Mouse (Mus musculus): Measurements from ENCODE around the gene Ugt1a2. TPM values are rescaled to one million over a fixed set of nuclear protein-coding genes. Genes with fewer than 3 reads are reported as not detected.

Ugt1a2 gene
- total and polyA plus RNA-seq, 3 experiments: not detected

DNA sequence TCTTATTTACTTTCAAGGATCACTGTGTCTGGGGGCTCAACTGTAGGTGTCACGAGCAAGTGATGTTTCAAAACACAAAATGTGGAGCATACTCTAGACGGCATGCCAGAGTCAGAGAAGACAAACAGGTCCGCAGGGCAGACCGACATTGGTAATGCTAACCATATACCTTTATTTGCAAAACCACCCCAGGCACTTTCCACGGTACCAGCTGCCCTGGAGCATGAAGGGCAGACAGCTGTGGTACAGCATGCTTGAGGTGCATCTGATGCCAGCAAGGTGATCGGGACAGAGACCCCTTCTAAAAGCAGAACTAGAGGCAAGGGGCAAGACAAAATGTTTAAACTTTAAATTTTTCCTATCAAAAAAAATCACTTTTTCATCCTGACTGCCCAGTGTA is 62.6 kb downstream of the Ugt1a2 start:
- no peaks in the 10 kb centered on the region for H3K36me3 ChIP-seq (ENCODE audit: control insufficient read depth, insufficient read depth, low read length)
- 77% methylated on average over 6 of the region's 6 CpGs for WGBS
- no peak overlapping the region for H3K4me3 ChIP-seq

DNA sequence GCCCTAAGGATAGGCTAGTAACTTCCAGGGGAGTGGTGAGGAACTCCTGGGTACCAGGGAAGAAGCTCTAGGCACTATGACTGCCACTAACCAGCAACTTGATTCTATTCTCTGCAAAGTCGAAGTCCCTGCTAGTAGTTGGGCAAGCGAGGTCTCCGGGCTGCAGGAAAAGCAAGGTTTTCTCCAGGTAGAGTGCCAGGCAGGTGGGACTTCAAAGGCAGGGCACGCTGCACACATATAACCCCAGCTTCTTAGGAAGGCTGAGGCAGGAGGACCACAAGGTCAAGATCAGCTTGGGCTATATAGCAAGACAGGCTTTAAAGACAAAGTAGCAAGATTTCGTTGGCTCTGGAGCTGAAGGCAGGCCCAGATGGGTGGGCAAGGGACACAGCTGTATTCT is 63.4 kb downstream of the Ugt1a2 start:
- intact Hi-C loops (cut with DNase I): loop anchor here (1.0 kb wide), 1 partner anchor 13 kb away; no protein-coding TSS in a partner anchor
- Histone ChIP-seq H3K4me1 (ENCODE audit: control insufficient read depth, insufficient read depth, low read length) (peaks cover 3% of the 10 kb centered on the region), H3K27me3 (ENCODE audit: control insufficient read depth, insufficient read depth, low read length) (no peaks in the 10 kb centered on the region), H3K9ac (ENCODE audit: low read depth, low read length) (no peak overlapping the region), H3K27ac (no peak overlapping the region), H3K4me3 (no peak overlapping the region), H3K79me2 (replicated peaks; ENCODE audit: control insufficient read depth, insufficient read depth, low read length) (no peaks in the 10 kb centered on the region), H3K36me3 (ENCODE audit: control insufficient read depth, insufficient read depth, low read length) (no peaks in the 10 kb centered on the region)
- 93% methylated on average over 5 of the region's 5 CpGs for WGBS
- no peak for TF ChIP-seq EP300 (IDR thresholded peaks at IDR 0.05; ENCODE audit: insufficient read depth, low read depth, low read length)
- no peak for TF ChIP-seq POLR2A (IDR thresholded peaks at IDR 0.05; ENCODE audit: insufficient read depth, low read depth, low read length)
- TF ChIP-seq CTCF (IDR thresholded peaks at IDR 0.05): no peak
- peak in 1 of 2 experiments; percentile 36 for DNase-seq

More for the DNA sequence above, 62.6 kb downstream of the Ugt1a2 start:
- intact Hi-C loops (cut with DNase I): no loop called here
- Histone ChIP-seq H3K79me2 (replicated peaks; ENCODE audit: control insufficient read depth, insufficient read depth, low read length) (no peaks in the 10 kb centered on the region), H3K9ac (ENCODE audit: low read depth, low read length) (no peak overlapping the region), H3K4me1 (ENCODE audit: control insufficient read depth, insufficient read depth, low read length) (peaks cover 3% of the 10 kb centered on the region), H3K27ac (no peak overlapping the region), H3K27me3 (ENCODE audit: control insufficient read depth, insufficient read depth, low read length) (no peaks in the 10 kb centered on the region)
- peak in 1 of 2 experiments; percentile 36 for DNase-seq
- TF ChIP-seq CTCF (IDR thresholded peaks at IDR 0.05) (no peak), POLR2A (IDR thresholded peaks at IDR 0.05; ENCODE audit: insufficient read depth, low read depth, low read length) (no peak), EP300 (IDR thresholded peaks at IDR 0.05; ENCODE audit: insufficient read depth, low read depth, low read length) (no peak)

DNA sequence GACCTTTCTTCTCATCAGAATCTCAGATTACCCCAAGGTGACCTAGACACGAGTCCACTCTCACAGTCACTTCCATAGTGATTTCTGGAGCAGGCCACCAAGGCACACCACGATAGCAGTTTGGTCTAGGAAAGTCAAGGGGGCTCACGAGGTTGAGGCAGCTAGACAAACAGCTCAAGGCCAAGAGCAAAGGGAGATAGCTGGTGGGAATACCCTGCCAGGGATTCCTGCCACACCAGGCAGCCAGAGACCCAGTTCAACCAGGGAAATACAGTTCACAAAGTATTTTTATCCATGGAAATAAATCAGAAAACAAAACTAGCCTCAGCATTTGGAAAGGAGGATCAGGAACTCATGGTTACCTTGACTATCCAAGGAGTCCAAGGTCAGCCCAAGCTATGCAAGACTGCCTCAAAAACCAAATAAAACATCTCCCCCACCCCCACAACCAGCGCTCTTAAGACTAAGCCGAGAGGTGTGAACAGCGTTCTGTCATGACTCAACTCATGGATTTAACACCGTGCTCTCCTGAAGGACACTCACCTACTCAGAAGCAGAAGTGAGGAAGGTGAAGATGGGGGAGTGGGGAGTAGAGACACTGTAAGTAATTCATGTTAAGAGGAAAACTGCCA is 64.0 kb downstream of the Ugt1a2 start:
- TF ChIP-seq CTCF (IDR thresholded peaks at IDR 0.05): no peak
- TF ChIP-seq EP300 (IDR thresholded peaks at IDR 0.05; ENCODE audit: insufficient read depth, low read depth, low read length): no peak
- no peak for TF ChIP-seq POLR2A (IDR thresholded peaks at IDR 0.05; ENCODE audit: insufficient read depth, low read depth, low read length)
- Histone ChIP-seq H3K4me3 (no peak overlapping the region), H3K27me3 (ENCODE audit: control insufficient read depth, insufficient read depth, low read length) (no peaks in the 10 kb centered on the region), H3K36me3 (ENCODE audit: control insufficient read depth, insufficient read depth, low read length) (no peaks in the 10 kb centered on the region), H3K9ac (ENCODE audit: low read depth, low read length) (no peak overlapping the region), H3K79me2 (replicated peaks; ENCODE audit: control insufficient read depth, insufficient read depth, low read length) (no peaks in the 10 kb centered on the region), H3K4me1 (ENCODE audit: control insufficient read depth, insufficient read depth, low read length) (no peaks in the 10 kb centered on the region), H3K27ac (no peak overlapping the region)
- intact Hi-C loops (cut with DNase I): loop anchor here (1.0 kb wide), 1 partner anchor 12 kb away; no protein-coding TSS in a partner anchor
- peak in 1 of 2 experiments; percentile 22 for DNase-seq
- 80% methylated on average over 7 of the region's 7 CpGs for WGBS

DNA sequence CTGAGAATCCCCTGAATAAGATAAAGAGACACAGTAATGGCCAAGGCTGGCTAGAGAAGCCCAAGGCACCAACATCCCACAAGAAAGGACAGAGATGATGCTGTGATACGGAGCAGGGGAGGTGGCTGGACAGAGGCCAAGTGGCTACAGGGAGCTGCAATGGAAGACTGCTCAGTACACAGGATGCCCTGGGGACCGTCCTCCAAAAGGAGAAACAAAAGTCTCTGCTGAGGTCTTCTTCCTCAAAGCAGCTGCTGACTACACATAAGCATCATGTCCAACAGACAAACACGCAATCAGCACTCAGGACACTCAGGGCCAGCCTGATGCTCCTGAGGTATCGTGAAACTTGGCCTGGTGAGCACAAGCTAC is 64.5 kb downstream of the Ugt1a2 start:
- 60% methylated on average over 4 of the region's 4 CpGs for WGBS
- DNase-seq: no peak
- H3K4me1 ChIP-seq (ENCODE audit: control insufficient read depth, insufficient read depth, low read length): no peaks in the 10 kb centered on the region
- no peak overlapping the region for H3K4me3 ChIP-seq
- no peaks in the 10 kb centered on the region for H3K27me3 ChIP-seq (ENCODE audit: control insufficient read depth, insufficient read depth, low read length)
- no peak overlapping the region for H3K9ac ChIP-seq (ENCODE audit: low read depth, low read length)
- H3K79me2 ChIP-seq (replicated peaks; ENCODE audit: control insufficient read depth, insufficient read depth, low read length): no peaks in the 10 kb centered on the region
- intact Hi-C loops (cut with DNase I): loop anchor here (1.0 kb wide), 1 partner anchor 11 kb away; no protein-coding TSS in a partner anchor
- no peak overlapping the region for H3K27ac ChIP-seq
- H3K36me3 ChIP-seq (ENCODE audit: control insufficient read depth, insufficient read depth, low read length): no peaks in the 10 kb centered on the region
- TF ChIP-seq CTCF (IDR thresholded peaks at IDR 0.05) (no peak), POLR2A (IDR thresholded peaks at IDR 0.05; ENCODE audit: insufficient read depth, low read depth, low read length) (no peak)

DNA sequence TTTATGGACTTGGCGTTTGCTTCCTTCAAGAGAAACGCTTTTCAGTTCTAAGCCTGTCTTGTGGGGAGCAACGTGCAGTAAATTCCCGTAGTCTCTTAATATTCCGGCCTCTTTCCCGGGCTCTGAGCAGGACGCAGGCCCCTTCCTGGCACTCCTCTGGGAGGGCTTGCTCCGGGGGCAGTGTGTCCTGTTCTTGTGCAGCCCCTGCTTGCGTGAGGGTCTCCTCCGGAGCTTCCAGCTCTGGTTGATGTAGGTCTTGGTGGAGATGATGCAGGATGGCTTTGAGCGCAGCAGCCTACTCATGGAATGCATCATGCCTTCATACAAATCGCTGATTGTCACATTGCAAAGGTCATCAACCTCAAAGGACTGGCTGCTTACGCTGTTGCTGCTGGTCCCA is 65.7 kb downstream of the Ugt1a2 start:
- TF ChIP-seq CTCF (IDR thresholded peaks at IDR 0.05) (no peak), EP300 (IDR thresholded peaks at IDR 0.05; ENCODE audit: insufficient read depth, low read depth, low read length) (no peak)
- Histone ChIP-seq H3K27me3 (ENCODE audit: control insufficient read depth, insufficient read depth, low read length) (no peaks in the 10 kb centered on the region), H3K4me1 (ENCODE audit: control insufficient read depth, insufficient read depth, low read length) (no peaks in the 10 kb centered on the region), H3K4me3 (no peak overlapping the region), H3K79me2 (replicated peaks; ENCODE audit: control insufficient read depth, insufficient read depth, low read length) (no peaks in the 10 kb centered on the region), H3K27ac (no peak overlapping the region), H3K36me3 (ENCODE audit: control insufficient read depth, insufficient read depth, low read length) (no peaks in the 10 kb centered on the region), H3K9ac (ENCODE audit: low read depth, low read length) (no peak overlapping the region)
- DNase-seq: peak in 1 of 2 experiments; percentile 32
- 87% methylated on average over 13 of the region's 13 CpGs for WGBS
- intact Hi-C loops (cut with DNase I): no loop called here

DNA sequence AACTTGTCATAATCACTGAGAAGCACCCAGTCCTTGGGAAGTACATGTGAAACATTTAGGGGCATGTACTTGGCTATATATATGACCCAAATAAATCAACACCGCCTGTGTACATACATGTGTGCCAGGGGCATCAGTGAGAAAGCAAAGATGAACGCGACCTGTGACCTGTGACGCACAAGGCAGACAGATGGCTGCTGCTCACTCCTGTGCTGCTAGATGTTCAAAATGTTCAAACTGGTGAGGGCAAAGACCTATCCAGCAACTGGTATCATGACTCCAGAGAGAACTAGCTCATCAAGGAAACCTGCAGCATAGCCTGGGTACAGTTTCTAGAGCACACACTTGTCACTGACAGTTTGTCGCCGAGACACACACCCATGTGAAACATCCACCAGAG is 67.1 kb downstream of the Ugt1a2 start:
- H3K9ac ChIP-seq (ENCODE audit: low read depth, low read length): no peak overlapping the region
- no peak overlapping the region for H3K4me3 ChIP-seq
- no peaks in the 10 kb centered on the region for H3K36me3 ChIP-seq (ENCODE audit: control insufficient read depth, insufficient read depth, low read length)
- H3K79me2 ChIP-seq (replicated peaks; ENCODE audit: control insufficient read depth, insufficient read depth, low read length): no peaks in the 10 kb centered on the region
- H3K27me3 ChIP-seq (ENCODE audit: control insufficient read depth, insufficient read depth, low read length): no peaks in the 10 kb centered on the region
- H3K27ac ChIP-seq: no peak overlapping the region
- peak in 1 of 2 experiments; percentile 29 for DNase-seq
- H3K4me1 ChIP-seq (ENCODE audit: control insufficient read depth, insufficient read depth, low read length): no peaks in the 10 kb centered on the region
- no peak for TF ChIP-seq EP300 (IDR thresholded peaks at IDR 0.05; ENCODE audit: insufficient read depth, low read depth, low read length)
- TF ChIP-seq POLR2A (IDR thresholded peaks at IDR 0.05; ENCODE audit: insufficient read depth, low read depth, low read length): no peak
- no peak for TF ChIP-seq CTCF (IDR thresholded peaks at IDR 0.05)
- intact Hi-C loops (cut with DNase I): no loop called here
- WGBS: 92% methylated on average over 6 of the region's 6 CpGs

All from heart, adult 2 months (tissue).